Mouse (Mus musculus) E14TG2a.4 (cell line): ENCODE results near the gene Spsb1.

ENCODE experiments used
- H3K27me3 ChIP-seq: 2 replicates; pipeline ENCODE4 v1.6.1; 2014; ENCODE audit warnings: low read length, control low read depth; ENCODE audit not compliant: insufficient read depth
- H3K36me3 ChIP-seq: 2 replicates; pipeline ENCODE4 v1.6.1; 2014; ENCODE audit warnings: low read length, control low read depth; ENCODE audit not compliant: insufficient read depth
- H3K4me1 ChIP-seq: replicated peaks from 2 replicates; pipeline ENCODE4 v1.6.1; 2014; ENCODE audit warnings: low read depth, low read length, control low read depth
- H3K4me3 ChIP-seq: replicated peaks from 2 replicates; pipeline ENCODE4 v1.5.1; 2014; ENCODE audit warnings: mild to moderate bottlenecking, low read length
- H3K9me3 ChIP-seq: 2 replicates; pipeline ENCODE4 v1.6.1; 2014; ENCODE audit warnings: low read length, control low read depth
- CTCF ChIP-seq: conservative IDR thresholded peaks from 2 replicates; pipeline ENCODE4 v1.5.1; 2014; ENCODE audit warnings: low read length
- NANOG ChIP-seq: IDR thresholded peaks from 2 replicates; pipeline ENCODE4 v1.6.1; 2014; ENCODE audit warnings: borderline replicate concordance, low read length, mixed read lengths
- POU5F1 ChIP-seq: IDR thresholded peaks from 2 replicates; pipeline ENCODE4 v1.6.1; 2014; ENCODE audit warnings: low read length, borderline replicate concordance

The Spsb1 gene

GRCm38 (mm10) chr4:149954893-149955439 is at the start of gene Spsb1:
TSS of gene Spsb1 (minus strand) at chr4:149955043.
- no peaks in the 10 kb centered on the region for H3K9me3 ChIP-seq
- H3K36me3 ChIP-seq = no peaks in the 10 kb centered on the region
- peaks cover 63% of the 10 kb centered on the region for H3K27me3 ChIP-seq
- TF ChIP-seq CTCF (no peak), POU5F1 (no peak), NANOG (no peak)
- peaks cover 58% of the 10 kb centered on the region for H3K4me1 ChIP-seq
- peak within 1 kb of the TSS; percentile 89 for H3K4me3 ChIP-seq

- Histone ChIP-seq H3K36me3 (no peaks in the 10 kb centered on the region), H3K27me3 (peaks cover 7% of the 10 kb centered on the region; the same call in 1 of the 2 replicates)
- TF ChIP-seq CTCF = no peak
- TF ChIP-seq POU5F1 = no peak
- no peak for TF ChIP-seq NANOG
Measured at GRCm38 (mm10) chr4:150003641-150004040, 48.8 kb upstream of the Spsb1 start.

GRCm38 (mm10) chr4:150003021-150003580 is 48.3 kb upstream of the Spsb1 start:
- Histone ChIP-seq H3K9me3 (no peaks in the 10 kb centered on the region), H3K36me3 (no peaks in the 10 kb centered on the region), H3K4me1 (peaks cover 95% of the 10 kb centered on the region), H3K4me3 (no peak overlapping the region), H3K27me3 (peaks cover 7% of the 10 kb centered on the region; the same call in 1 of the 2 replicates)
- TF ChIP-seq CTCF (no peak), NANOG (no peak), POU5F1 (no peak)

More at GRCm38 (mm10) chr4:150003641-150004040, 48.8 kb upstream of the Spsb1 start:
- peaks cover 92% of the 10 kb centered on the region for H3K4me1 ChIP-seq
- no peak overlapping the region for H3K4me3 ChIP-seq
- H3K9me3 ChIP-seq = no peaks in the 10 kb centered on the region

DNA sequence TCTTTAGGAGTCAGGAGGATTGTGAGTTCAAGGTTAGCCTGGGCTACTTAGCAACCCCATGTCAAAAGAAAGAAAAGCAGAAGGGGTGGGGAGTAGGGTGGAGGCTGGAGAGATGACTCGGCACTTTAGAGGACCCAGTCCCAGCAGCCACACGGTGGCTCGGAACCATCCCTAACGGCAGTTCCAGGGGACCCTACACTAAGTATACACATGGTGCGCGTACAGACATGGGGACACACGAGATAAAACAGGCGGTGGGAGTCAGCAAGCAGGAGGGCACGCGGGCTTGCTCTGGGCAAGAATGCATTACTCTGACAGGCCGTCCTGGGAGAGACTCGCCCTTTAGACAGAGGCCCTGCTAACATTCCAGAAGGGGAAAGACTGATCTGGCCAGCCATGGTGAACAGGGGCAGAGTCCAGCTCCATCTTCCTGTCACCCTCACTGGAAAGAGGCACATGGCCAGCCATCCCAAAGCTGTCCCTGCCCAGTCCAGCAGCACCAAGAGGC is 47.2 kb upstream of the Spsb1 start:
- Histone ChIP-seq H3K27me3 (no peaks in the 10 kb centered on the region), H3K4me3 (peak overlapping the region; percentile 50), H3K36me3 (no peaks in the 10 kb centered on the region), H3K9me3 (no peaks in the 10 kb centered on the region), H3K4me1 (peaks cover 90% of the 10 kb centered on the region)
- TF ChIP-seq NANOG (no peak), CTCF (no peak), POU5F1 (no peak)

- Histone ChIP-seq H3K9me3 (no peaks in the 10 kb centered on the region), H3K4me3 (peak overlapping the region; percentile 50; the same call in 1 of the 2 replicates), H3K36me3 (no peaks in the 10 kb centered on the region), H3K27me3 (no peaks in the 10 kb centered on the region), H3K4me1 (peaks cover 88% of the 10 kb centered on the region)
- TF ChIP-seq POU5F1 = no peak
- no peak for TF ChIP-seq NANOG
- TF ChIP-seq CTCF = no peak
Measured at GRCm38 (mm10) chr4:150001221-150001860, 46.5 kb upstream of the Spsb1 start.

- no peaks in the 10 kb centered on the region for H3K9me3 ChIP-seq
- no peak overlapping the region for H3K4me3 ChIP-seq
- H3K36me3 ChIP-seq = no peaks in the 10 kb centered on the region; the same call in 1 of the 2 replicates
- no peaks in the 10 kb centered on the region for H3K27me3 ChIP-seq
- H3K4me1 ChIP-seq = peaks cover 85% of the 10 kb centered on the region
- TF ChIP-seq POU5F1 (no peak), NANOG (no peak), CTCF (no peak)
Measured at GRCm38 (mm10) chr4:149999931-150000555, 45.2 kb upstream of the Spsb1 start.

GRCm38 (mm10) chr4:149999510-149999900 is 44.7 kb upstream of the Spsb1 start:
- H3K4me1 ChIP-seq = peaks cover 81% of the 10 kb centered on the region
- no peaks in the 10 kb centered on the region for H3K27me3 ChIP-seq
- no peak overlapping the region for H3K4me3 ChIP-seq
- no peaks in the 10 kb centered on the region; the same call in 1 of the 2 replicates for H3K36me3 ChIP-seq
- no peaks in the 10 kb centered on the region for H3K9me3 ChIP-seq
- TF ChIP-seq NANOG (no peak), POU5F1 (no peak), CTCF (no peak)

DNA sequence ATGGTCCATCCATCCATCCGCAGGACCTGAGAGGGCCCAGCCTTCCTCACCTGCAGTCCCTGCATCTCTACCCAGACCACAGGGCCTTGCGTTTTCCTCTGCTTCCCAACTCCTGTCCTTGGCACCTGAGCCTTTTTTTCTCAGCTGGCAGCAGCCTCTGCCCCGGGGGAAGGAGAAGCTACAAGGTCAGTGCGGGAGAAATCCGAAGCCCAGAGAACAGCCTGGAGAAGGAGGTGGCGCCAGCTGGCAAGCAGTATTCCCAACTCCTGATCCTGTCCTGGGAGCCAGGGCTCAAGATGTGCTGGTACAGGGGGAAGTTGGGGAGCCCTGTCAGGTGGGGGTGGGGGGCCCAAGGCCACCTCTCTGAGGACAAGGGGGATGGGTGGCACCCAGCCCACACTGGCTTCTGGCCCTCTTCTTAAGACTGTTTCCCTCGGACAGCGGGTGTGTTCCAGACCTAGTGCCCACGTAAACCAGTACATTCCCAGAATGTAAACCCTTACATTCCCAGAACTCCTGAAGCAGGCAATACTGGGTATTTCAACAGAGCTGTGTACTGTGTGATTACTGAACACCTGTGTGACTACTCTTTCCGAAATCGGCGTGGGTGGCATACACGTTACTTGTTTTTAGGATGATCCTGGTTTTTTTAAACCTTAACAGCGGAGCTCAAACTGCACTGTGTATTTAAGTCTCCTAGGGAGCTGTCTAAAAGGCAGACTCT is 44.1 kb upstream of the Spsb1 start:
- no peak overlapping the region for H3K4me3 ChIP-seq
- no peaks in the 10 kb centered on the region; the same call in 1 of the 2 replicates for H3K36me3 ChIP-seq
- H3K27me3 ChIP-seq = no peaks in the 10 kb centered on the region
- no peaks in the 10 kb centered on the region for H3K9me3 ChIP-seq
- TF ChIP-seq NANOG (no peak), POU5F1 (no peak), CTCF (no peak)
- H3K4me1 ChIP-seq = peaks cover 82% of the 10 kb centered on the region
